Mouse (Mus musculus): ENCODE results near the gene Pi4kb. TPM values are rescaled to one million over a fixed set of nuclear protein-coding genes. Genes with fewer than 3 reads are reported as not detected.

Gene Pi4kb
- total and polyA plus RNA-seq, 3 experiments, result 24.0 to 39.2 (median 30.7) TPM

DNA sequence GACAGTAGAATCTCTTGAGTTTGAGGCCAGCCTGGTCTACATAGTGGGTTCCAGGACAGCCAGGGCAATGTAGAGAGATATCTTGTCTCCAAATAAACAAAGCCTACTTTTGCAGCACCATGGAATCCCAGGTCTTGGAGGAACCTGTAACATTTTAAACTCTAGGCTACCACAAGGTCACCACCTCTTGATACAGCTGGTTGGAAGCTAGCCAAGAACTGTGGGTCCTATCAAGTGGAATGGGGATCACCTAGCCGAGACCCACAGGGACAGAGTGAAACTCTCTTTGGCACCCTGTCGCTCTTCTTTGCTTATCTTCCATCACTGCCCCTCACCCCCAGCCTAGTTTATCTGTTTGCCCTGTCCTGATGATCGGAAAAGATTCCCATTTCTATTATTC is 2.0 kb upstream of the Pi4kb start:
- Histone ChIP-seq H3K79me2 (replicated peaks; ENCODE audit: control insufficient read depth, extremely low read depth, insufficient read depth, poor library complexity, severe bottlenecking) (peaks cover 11% of the 10 kb centered on the region), H3K4me2 (ENCODE audit: insufficient read depth, low read depth, poor library complexity, severe bottlenecking) (no peak overlapping the region), H3K4me1 (ENCODE audit: control insufficient read depth in 1 of 2, insufficient read depth in 2 of 2) (peaks cover 3 to 45% of the 10 kb centered on the region in 2 experiments; a peak in 3 of 4 replicates), H3K27me3 (replicated peaks) (no peaks in the 10 kb centered on the region), H3K36me3 (replicated peaks in 1 of 2; ENCODE audit: control insufficient read depth in 1 of 2, insufficient read depth in 1 of 2, low read length in 1 of 2) (peaks cover 0 to 23% of the 10 kb centered on the region in 2 experiments), H3K4me3 (replicated peaks in 1 of 3; ENCODE audit: low read depth in 2 of 3, low read length in 2 of 3, poor library complexity in 1 of 3) (no peak overlapping the region), H3K27ac (ENCODE audit: insufficient read depth, low read depth) (no peak overlapping the region), H3K9me3 (replicated peaks; ENCODE audit: low read length) (no peaks in the 10 kb centered on the region), H3K9ac (ENCODE audit: insufficient read depth, low read depth) (no peak overlapping the region)
- in situ Hi-C loops (cut with MboI; ENCODE audit: low pct_ligation_motif_present, low pct_unique_long_range_greater_than_20kb, low sequenced_read_pairs), result no loop called here
- DNase-seq (ENCODE audit: extremely low read depth), result no peak
- dilution Hi-C loops (cut with MboI; ENCODE audit: extremely low pct_ligation_motif_present, extremely low pct_unique_long_range_greater_than_20kb, low sequenced_read_pairs), result no loop called here
- TF ChIP-seq MAZ (IDR thresholded peaks at IDR 0.05; ENCODE audit: low read depth, low read length), result no peak
- TF ChIP-seq ZKSCAN1 (IDR thresholded peaks at IDR 0.05; ENCODE audit: borderline replicate concordance, low read depth, low read length), result no peak

DNA sequence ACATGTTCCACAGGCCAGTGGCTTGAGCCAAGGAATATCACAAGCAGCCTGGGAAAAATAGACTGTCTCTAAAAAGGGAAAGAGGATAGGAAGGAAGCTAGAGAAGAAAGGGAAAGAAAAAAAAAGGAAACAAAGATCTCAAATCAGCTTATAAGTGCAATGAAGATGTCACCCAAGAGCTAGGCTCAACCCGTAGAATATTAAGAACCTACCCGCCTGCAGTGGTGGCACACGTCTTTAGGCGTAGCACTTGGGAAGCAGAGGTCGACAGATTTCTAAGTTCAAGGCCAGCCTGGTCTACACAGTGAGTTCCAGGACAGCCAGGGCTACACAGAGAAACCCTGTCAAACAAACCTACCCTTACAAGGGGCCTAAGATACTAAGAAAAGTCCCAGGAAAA is 911 bp upstream of the Pi4kb start:
- dilution Hi-C loops (cut with MboI; ENCODE audit: extremely low pct_ligation_motif_present, extremely low pct_unique_long_range_greater_than_20kb, low sequenced_read_pairs), result no loop called here
- H3K9ac ChIP-seq (ENCODE audit: insufficient read depth, low read depth), result 0 out of 2 replicates have a peak overlapping the region, but pooled peaks have one; percentile 84
- in situ Hi-C loops (cut with MboI; ENCODE audit: low pct_ligation_motif_present, low pct_unique_long_range_greater_than_20kb, low sequenced_read_pairs), result no loop called here

DNA sequence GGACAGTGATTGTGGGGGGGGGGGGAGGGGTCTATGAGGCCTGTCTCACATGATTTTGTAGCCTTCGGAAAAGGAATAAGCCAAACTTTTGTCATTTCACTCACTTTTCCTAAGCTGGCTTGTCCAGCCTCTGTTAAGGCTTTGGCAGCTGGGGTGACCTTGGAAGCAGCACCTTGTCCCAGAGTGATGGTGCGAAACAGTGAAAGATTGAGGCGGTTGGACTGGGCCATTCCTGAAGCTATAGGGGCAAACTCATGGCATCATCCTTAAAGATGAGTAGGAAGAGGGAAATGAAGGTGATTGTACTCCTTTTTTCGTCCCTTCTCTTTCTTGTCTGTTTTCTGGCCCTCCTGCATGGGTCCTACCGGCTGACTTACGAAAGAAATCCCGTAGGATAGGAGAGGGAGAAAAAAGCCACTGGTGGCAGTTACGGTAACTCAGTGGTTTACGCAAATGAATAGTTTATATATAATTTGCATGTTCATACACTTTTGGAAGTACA is 454 bp upstream of the Pi4kb start:
- Histone ChIP-seq H3K9me3 (replicated peaks; ENCODE audit: low read length) (no peaks in the 10 kb centered on the region), H3K4me1 (ENCODE audit: control insufficient read depth in 1 of 2, insufficient read depth in 2 of 2) (peaks cover 3 to 56% of the 10 kb centered on the region in 2 experiments; a peak in 3 of 4 replicates), H3K4me3 (replicated peaks in 1 of 3; ENCODE audit: low read depth in 2 of 3, low read length in 2 of 3, poor library complexity in 1 of 3) (peak overlapping the region; percentile 53 to 95 (median 78)), H3K79me2 (replicated peaks; ENCODE audit: control insufficient read depth, extremely low read depth, insufficient read depth, poor library complexity, severe bottlenecking) (peaks cover 11% of the 10 kb centered on the region), H3K9ac (ENCODE audit: insufficient read depth, low read depth) (peak overlapping the region; percentile 84), H3K27ac (ENCODE audit: insufficient read depth, low read depth) (no peak overlapping the region), H3K27me3 (replicated peaks) (no peaks in the 10 kb centered on the region), H3K36me3 (replicated peaks in 1 of 2; ENCODE audit: control insufficient read depth in 1 of 2, insufficient read depth in 1 of 2, low read length in 1 of 2) (peaks cover 0 to 31% of the 10 kb centered on the region in 2 experiments), H3K4me2 (ENCODE audit: insufficient read depth, low read depth, poor library complexity, severe bottlenecking) (peak overlapping the region; percentile 72)
- no peak for DNase-seq (ENCODE audit: extremely low read depth)
- in situ Hi-C loops (cut with MboI; ENCODE audit: low pct_ligation_motif_present, low pct_unique_long_range_greater_than_20kb, low sequenced_read_pairs) (no loop called here), dilution Hi-C loops (cut with MboI; ENCODE audit: extremely low pct_ligation_motif_present, extremely low pct_unique_long_range_greater_than_20kb, low sequenced_read_pairs) (no loop called here)
- TF ChIP-seq NELFE (IDR thresholded peaks at IDR 0.05; ENCODE audit: low read depth, low read length), result 0 out of 2 replicates have a peak, but pooled peaks have one; percentile 69
- TF ChIP-seq JUND (conservative IDR thresholded peaks at IDR 0.05; ENCODE audit: low read depth, low read length), result no peak
- TF ChIP-seq MAX (IDR thresholded peaks at IDR 0.05; ENCODE audit: low read length), result no peak

More for the DNA sequence above, 911 bp upstream of the Pi4kb start:
- TF ChIP-seq TBP (conservative IDR thresholded peaks at IDR 0.05; ENCODE audit: low read depth, low read length) (peak; percentile 75), EP300 (IDR thresholded peaks at IDR 0.05; ENCODE audit: low read length) (no peak), CHD2 (IDR thresholded peaks at IDR 0.05; ENCODE audit: low read length) (no peak)
- Histone ChIP-seq H3K9me3 (replicated peaks; ENCODE audit: low read length) (no peaks in the 10 kb centered on the region), H3K4me1 (ENCODE audit: control insufficient read depth in 1 of 2, insufficient read depth in 2 of 2) (peaks cover 3 to 52% of the 10 kb centered on the region in 2 experiments; a peak in 3 of 4 replicates), H3K27me3 (replicated peaks) (no peaks in the 10 kb centered on the region), H3K79me2 (replicated peaks; ENCODE audit: control insufficient read depth, extremely low read depth, insufficient read depth, poor library complexity, severe bottlenecking) (peaks cover 11% of the 10 kb centered on the region), H3K36me3 (replicated peaks in 1 of 2; ENCODE audit: control insufficient read depth in 1 of 2, insufficient read depth in 1 of 2, low read length in 1 of 2) (peaks cover 0 to 27% of the 10 kb centered on the region in 2 experiments), H3K27ac (ENCODE audit: insufficient read depth, low read depth) (no peak overlapping the region), H3K4me2 (ENCODE audit: insufficient read depth, low read depth, poor library complexity, severe bottlenecking) (peak overlapping the region; percentile 72), H3K4me3 (replicated peaks in 1 of 3; ENCODE audit: low read depth in 2 of 3, low read length in 2 of 3, poor library complexity in 1 of 3) (peak overlapping the region in 1 of 3 experiments; percentile 95)
- no peak for DNase-seq (ENCODE audit: extremely low read depth)

All from CH12.LX (cell line).